Mouse (Mus musculus): ENCODE data around the gene Osmr. TPM values are rescaled to one million over a fixed set of nuclear protein-coding genes. Genes with fewer than 3 reads are reported as not detected.

Gene Osmr
- 5.4 and 6.0 TPM in 2 replicates for polyA plus RNA-seq (2015; fragmentation: Nextera tagmentation; extraction: Ambion mirVana)

- DNase-seq (ENCODE audit: low spot score) = no peak
Measured at GRCm38 (mm10) chr15:6874601-6875019, at the start of gene Osmr. Osmr (minus strand) TSS chr15:6874969.

- DNase-seq (ENCODE audit: low spot score) = no peak
Measured at GRCm38 (mm10) chr15:6919406-6919805, 44.6 kb upstream of the Osmr start.

GRCm38 (mm10) chr15:6914163-6914562 lies 39.4 kb upstream of the Osmr start:
- DNase-seq (ENCODE audit: low spot score) = no peak

DNA sequence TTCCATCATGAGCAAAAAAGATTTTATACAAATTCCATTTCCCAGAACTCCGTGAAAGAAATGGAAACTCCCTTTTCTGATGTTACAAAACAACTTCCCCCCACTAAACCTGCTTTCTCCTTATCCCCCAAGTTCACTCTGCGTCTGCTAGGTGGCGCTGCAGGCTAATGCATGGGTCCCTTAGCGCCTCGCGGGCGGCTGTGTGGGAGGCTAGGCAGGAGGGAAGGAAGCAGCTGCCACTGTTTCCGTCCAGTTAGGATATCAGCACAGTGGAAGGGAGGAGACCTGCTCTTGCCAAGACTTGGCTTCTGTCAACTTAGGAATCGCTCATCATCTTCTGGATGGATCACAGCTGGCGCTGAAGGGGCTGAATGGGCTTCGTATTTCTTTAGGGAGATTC lies 34.9 kb upstream of the Osmr start:
- DNase-seq (ENCODE audit: low spot score) = peak; percentile 78

DNA sequence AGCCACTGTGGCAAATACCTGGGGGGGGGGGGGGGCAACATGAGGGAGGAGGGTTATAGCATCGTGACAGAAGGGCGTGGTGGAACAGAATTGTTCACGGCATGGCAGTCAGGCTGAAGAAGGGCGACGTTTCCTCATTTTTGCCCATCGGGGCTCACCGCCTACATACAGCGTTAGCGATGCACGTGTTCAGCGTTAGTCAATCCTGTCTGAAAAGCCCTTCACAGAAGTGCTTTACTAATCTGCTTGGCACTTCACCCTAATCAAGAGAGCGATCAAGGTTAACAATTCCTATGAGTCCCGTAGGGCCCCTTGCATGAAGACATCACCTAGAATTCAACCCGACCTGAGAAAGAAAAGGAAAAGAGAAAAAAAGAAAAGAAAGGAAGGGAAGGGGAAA lies 34.3 kb upstream of the Osmr start:
- no peak for DNase-seq (ENCODE audit: low spot score)

DNA sequence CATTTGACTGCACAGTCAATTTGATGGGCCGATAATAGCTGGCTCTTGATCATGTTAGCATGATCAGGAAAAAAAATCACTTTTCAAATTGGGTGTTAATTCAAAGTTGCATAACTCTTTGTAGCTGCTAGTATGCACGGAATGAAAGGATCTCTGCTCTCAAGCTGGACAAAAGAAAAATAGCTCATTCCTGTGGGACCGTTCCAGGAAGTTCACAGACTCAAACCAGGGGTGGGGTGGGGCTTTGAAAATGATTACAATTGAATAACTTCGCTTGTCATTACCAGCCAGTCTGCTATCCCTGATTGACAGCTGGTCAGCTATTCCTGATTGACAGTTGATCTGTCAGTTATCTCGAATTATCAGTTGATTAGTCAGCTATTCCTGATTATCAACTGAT lies 33.8 kb upstream of the Osmr start:
- DNase-seq (ENCODE audit: low spot score) = no peak

DNA sequence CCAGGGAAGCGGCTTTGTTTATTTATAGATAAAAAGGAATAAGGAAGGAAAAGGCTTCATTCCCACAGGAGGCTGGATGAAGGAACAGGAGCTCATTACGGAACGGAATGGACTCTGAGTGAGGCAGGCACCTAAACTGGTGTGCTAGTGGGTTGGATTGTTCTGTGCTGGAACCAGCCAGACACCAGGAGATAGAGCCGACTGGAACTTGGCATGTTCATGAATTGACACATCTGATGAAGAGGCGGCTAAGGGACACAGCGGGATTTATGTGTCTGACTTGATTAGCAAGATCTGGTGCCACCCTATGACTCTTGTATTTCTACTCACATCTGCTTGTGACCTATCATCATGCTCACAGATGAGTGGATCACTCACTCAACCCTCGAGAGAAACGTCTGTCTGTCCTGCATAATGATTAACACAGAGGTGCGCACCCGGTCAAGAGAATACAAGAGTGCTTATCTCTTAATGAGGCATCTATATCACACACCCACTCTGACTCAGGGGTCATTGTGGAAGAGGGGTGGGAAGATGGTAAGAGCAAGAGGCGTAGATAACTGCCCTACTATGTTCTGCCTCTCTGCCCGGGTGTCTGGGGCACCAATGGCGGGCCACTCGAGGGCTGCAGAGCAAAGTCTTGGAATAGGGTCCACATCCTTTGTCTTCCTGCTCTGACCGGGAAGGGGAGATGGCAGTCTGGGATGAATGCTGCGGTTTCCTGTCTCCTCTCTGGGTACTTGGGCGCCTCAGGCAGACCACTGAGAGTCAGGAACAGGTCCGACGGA lies 31.7 kb upstream of the Osmr start:
- no peak for DNase-seq (ENCODE audit: low spot score)

GRCm38 (mm10) chr15:6905726-6906125 lies 31.0 kb upstream of the Osmr start:
- DNase-seq (ENCODE audit: low spot score) = no peak

- DNase-seq (ENCODE audit: low spot score) = no peak
Measured at GRCm38 (mm10) chr15:6903286-6903975, 28.7 kb upstream of the Osmr start.

GRCm38 (mm10) chr15:6901982-6902639 lies 27.3 kb upstream of the Osmr start:
- no peak for DNase-seq (ENCODE audit: low spot score)

- no peak for DNase-seq (ENCODE audit: low spot score)
Measured at GRCm38 (mm10) chr15:6901236-6901635, 26.5 kb upstream of the Osmr start.

- DNase-seq (ENCODE audit: low spot score) = no peak
Measured at GRCm38 (mm10) chr15:6884260-6884659, 9.5 kb upstream of the Osmr start.

DNA sequence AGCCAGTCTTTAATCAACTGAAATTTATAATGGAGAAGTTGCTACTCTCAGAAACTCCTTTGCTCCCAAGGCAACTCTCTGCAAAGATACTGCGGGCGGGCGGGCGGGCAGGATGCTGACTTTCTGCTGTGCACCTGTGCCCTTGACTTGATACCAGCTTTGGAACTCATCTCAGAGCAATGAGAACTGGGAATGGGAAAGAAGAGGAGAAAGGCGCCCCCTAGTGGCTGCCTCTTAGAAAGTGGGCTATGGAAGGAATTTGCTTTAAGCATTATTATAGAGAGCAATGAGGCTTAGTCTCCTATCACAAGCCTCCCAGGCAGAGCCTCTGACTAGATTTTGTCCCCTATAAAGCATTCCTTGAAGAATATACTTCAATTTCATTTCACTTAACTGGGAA lies 9.0 kb upstream of the Osmr start:
- peak; percentile 22 for DNase-seq (ENCODE audit: low spot score)

DNA sequence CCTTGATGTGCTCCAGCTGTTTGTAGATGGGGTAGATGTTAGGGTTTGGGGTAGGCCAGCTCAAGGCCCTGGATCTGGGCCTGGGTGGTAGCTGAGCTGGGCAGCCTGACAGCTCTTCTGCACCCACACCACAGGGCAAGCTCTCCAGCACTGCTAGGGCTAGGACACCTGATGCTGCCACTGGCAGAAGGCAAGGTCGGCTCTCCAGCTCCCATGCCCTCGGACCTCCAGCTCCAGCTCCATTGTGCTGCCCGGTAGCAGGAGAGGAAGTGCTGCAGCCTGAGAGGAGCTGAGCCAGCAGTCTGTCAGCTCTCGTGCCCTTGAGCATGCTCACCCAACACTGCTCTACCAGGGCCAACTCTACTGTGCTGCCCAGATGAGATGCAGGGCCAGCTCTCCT lies 8.3 kb upstream of the Osmr start:
- DNase-seq (ENCODE audit: low spot score) = no peak

GRCm38 (mm10) chr15:6882180-6882579 lies 7.4 kb upstream of the Osmr start:
- DNase-seq (ENCODE audit: low spot score) = no peak

DNA sequence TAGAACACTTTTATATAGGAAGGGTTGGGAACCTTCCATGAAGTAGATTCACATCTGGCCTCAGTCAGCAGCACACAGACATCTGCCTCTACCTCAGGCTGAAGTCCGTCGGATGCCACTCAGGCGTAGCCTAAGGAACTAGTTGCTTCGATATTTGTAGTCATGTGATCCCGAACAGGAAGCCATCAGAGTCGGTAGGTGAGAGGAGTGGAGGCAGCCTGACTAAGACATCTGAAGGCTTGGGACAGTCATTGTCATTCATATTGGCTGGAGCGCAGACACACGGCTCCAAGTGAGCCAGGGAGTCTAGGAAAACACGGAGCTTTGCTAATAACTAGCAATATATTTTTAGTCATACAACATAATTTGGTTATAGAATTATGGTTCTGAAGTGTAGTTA lies 6.4 kb upstream of the Osmr start:
- no peak for DNase-seq (ENCODE audit: low spot score)

GRCm38 (mm10) chr15:6873807-6874600 lies 765 bp downstream of the Osmr start:
- DNase-seq (ENCODE audit: low spot score) = no peak

GRCm38 (mm10) chr15:6873154-6873806 lies 1.5 kb downstream of the Osmr start:
- no peak for DNase-seq (ENCODE audit: low spot score)

GRCm38 (mm10) chr15:6871621-6872359 lies 3.0 kb downstream of the Osmr start:
- no peak for DNase-seq (ENCODE audit: low spot score)

DNA sequence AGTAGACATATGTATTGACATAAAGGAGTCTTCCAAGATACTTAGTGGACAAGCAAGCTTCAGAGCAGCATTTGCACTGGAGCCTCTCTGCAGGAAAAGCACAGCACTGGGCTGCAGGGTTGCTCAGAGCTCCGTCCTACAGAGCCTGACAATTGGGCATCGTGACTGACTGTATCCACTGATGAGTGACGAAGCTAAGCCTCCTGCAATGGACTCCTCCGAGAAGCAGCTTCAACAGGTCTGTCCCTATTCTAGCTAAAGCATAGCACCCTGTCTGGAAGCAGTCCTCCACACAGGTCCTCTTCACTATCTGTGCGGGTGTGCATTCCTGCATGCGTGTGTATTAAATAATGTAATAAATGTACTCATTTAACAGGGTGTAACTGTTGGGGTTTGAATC lies 7.9 kb downstream of the Osmr start:
- no peak for DNase-seq (ENCODE audit: low spot score)
